Mouse (Mus musculus): ENCODE results near the gene Med18. TPM values are rescaled to one million over a fixed set of nuclear protein-coding genes. Genes with fewer than 3 reads are reported as not detected.
"Not testable (repeated sequence)": the region's sequence is repeated elsewhere in the genome, so short reads cannot be mapped to it uniquely, and the experiment has no call there.

The Med18 gene
- total RNA-seq, 2 experiments from 2014 or later: 8.8 to 10.1 TPM

DNA sequence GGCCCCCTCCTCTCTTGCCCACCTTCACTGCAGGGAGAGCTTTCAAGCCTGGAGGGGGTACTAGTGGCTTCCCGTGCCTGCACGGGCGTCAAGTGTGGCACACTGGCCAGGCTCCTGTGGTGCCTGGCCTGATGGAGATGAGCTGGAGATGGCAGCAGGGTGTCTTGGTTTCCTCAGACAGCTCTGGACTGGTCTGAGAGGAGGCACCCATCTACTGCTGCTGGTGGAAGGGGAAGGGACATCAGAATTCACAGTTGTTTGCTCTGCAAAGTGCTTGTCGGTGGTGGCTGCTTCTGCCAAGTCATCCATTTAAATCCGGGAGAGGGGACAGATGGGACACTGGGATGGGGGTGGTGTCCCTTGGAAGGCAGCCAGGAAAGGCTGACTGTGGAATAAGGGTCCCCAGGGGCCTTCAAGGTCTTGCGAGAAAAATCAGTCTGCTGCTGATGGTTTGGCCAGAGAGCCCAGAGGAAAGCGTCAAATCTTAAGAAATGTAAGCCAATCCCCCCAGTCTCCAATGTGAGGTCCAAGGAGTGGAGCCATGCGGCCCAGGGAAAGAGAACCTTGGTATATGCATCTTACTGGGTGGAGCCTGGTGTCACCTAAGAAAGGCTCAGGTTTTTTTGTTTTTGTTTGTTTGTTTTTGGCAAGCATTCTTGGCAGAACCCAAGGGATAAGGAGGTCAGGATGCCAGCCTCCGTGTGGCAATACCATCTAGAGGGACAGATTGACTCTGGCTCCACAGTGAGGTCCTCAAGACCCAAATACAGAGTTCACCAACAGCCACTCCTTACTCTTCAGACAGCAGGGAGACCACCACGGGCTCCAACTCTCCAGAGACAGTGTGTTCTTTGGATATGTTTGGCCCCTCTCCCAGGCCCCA lies 28.7 kb upstream of the Med18 start:
- no peak for TF ChIP-seq CTCF (IDR thresholded peaks at IDR 0.05)
- intact Hi-C loops (cut with DNase I): no loop called here
- Histone ChIP-seq H3K27ac (no peak overlapping the region), H3K4me3 (no peak overlapping the region)
- DNase-seq (ENCODE audit: extremely low spot score in 1 of 2, low spot score in 2 of 2): no peak

DNA sequence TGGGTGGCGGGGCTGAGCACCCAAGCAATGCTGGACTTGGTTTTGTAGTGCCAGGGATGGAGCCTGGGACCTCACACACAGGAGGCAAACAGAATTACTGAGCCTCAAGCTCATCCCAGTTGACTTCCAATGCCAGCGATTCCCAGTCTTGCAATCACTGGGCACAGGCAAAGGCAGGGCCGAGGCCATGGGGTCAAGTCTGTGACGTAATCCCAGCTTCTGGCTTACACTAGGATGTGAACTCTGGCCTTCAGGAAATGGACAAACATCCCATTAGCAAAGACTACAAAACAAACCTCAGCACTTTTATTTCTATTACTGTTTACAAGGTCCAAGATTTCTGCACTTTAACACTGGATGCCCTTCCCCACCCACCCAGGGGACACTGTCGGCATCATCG lies 28.0 kb upstream of the Med18 start:
- Histone ChIP-seq H3K27ac (no peak overlapping the region), H3K4me3 (no peak overlapping the region)
- no peak for TF ChIP-seq CTCF (IDR thresholded peaks at IDR 0.05)
- intact Hi-C loops (cut with DNase I): no loop called here
- DNase-seq (ENCODE audit: extremely low spot score in 1 of 2, low spot score in 2 of 2): no peak

DNA sequence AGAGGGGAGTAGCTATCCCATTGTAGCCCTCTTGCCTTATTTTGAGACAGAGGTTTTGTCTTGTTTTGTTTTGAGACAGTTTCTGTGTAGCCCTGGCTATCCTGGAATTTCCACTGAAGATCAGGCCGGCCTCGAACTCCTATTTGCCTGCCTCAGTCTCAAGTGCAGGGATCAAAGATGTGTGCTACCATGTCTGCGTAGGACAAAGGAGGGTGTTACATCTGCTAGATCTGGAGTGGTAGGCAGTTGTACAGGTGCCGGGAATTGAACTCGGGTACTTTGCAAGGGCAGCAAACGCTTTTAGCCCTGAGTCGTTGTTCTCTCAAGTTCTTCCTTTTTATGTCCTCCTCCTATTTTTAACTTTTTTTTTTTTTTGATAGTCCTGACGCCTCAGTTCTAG lies 27.3 kb upstream of the Med18 start:
- Histone ChIP-seq H3K4me3 (no peak overlapping the region), H3K27ac (no peak overlapping the region)
- no peak for TF ChIP-seq CTCF (IDR thresholded peaks at IDR 0.05)
- no peak for DNase-seq (ENCODE audit: extremely low spot score in 1 of 2, low spot score in 2 of 2)
- intact Hi-C loops (cut with DNase I): no loop called here

DNA sequence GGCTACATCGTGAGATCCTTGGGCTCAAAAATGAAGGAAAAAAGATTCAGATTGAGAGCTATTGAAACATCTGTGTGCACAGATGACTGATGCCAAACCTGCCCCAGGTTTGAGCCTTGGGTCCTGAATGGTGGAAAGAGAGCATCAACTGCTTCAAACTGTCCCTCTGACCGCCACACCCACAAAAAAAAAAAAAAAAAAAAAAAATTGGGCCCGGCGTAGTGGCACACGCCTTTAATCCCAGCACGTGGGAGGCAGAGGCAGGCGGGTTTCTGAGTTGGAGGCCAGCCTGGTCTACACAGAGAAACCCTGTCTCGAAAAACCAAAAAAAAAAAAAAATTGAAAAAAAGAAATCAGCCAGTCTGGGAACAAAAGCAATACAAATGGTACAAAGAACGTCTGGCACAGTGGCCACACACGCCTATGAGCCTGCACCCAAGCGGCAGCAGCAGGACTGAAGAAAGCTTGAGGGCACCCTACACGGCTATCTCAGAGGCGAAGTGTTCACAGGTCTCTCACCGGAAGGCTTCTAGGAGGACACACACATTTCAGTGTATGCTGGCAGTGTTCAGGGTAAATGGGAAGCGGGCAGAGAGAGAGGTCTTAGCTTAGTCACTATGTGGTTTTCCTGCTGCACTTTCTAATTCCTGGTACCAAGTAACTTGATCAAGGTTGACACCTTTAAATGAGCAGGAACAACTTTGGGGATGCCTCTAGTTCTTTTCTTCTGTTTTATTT lies 26.7 kb upstream of the Med18 start:
- no peak for TF ChIP-seq CTCF (IDR thresholded peaks at IDR 0.05)
- Histone ChIP-seq H3K27ac (no peak overlapping the region), H3K4me3 (no peak overlapping the region)
- no peak for DNase-seq (ENCODE audit: extremely low spot score in 1 of 2, low spot score in 2 of 2)
- intact Hi-C loops (cut with DNase I): no loop called here

DNA sequence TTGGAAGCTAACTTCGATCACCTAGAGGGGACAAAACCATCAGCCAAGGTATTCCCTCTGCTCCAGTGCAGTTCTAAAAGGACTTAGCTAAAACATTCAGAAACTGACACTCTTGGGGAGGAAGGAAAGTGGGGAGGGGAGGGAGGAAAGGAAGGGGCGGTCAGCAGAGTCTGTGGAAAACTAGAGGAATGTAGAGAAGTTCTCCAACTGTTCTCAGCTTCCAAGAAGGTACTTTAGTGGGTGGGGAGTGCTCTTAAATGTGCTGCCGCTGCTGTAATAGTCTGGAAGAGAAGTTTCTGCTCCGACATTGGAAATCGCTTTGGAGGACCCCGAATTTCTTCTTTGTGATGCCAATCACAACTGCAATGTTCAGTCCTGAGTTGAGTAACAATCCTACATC lies 25.3 kb upstream of the Med18 start:
- no peak for TF ChIP-seq CTCF (IDR thresholded peaks at IDR 0.05)
- Histone ChIP-seq H3K27ac (no peak overlapping the region), H3K4me3 (no peak overlapping the region)
- intact Hi-C loops (cut with DNase I): no loop called here
- no peak for DNase-seq (ENCODE audit: extremely low spot score in 1 of 2, low spot score in 2 of 2)

DNA sequence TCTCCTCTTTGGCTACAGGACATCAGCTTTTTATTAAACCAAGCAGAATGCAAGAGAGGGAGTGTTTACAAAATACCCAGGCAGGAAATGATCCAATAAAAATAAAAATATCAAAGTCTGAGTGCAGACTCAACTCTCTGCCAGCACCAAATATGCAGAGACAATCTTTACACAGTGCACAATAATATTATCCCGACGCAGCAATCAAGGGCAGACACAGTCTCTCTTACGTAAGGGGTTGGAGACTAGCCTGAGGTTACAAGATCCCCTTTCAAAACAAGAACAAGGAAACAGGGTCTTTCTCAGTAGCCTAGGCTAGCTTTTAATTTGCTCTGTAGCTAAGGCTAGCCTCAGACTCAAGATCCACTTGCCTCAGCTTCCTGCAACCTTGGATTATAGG lies 24.8 kb upstream of the Med18 start:
- no peak overlapping the region for H3K27ac ChIP-seq
- intact Hi-C loops (cut with DNase I): no loop called here
- no peak for TF ChIP-seq CTCF (IDR thresholded peaks at IDR 0.05)
- DNase-seq (ENCODE audit: extremely low spot score in 1 of 2, low spot score in 2 of 2): no peak
- H3K4me3 ChIP-seq: no peak overlapping the region

DNA sequence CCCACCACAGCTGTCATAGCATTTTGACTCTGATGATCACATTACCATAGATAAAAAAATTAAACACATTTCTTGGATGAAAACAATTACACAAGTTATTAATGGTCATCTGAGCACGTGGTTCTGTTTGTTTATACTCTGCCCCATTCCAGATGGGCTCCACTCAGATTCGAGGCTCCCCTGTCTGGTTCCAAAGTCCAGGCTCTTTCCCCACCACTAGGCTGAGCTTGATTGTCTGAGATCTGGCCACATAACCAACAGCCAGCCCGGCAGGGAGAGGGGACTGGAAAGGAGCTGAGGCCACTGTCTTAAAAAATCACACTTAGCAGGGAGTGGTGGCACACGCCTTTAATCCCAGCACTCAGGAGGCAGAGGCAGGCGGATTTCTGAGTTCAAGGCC lies 21.1 kb upstream of the Med18 start:
- no peak for DNase-seq (ENCODE audit: extremely low spot score in 1 of 2, low spot score in 2 of 2)
- Histone ChIP-seq H3K4me3 (no peak overlapping the region), H3K27ac (no peak overlapping the region)
- no peak for TF ChIP-seq CTCF (IDR thresholded peaks at IDR 0.05)
- intact Hi-C loops (cut with DNase I): no loop called here

DNA sequence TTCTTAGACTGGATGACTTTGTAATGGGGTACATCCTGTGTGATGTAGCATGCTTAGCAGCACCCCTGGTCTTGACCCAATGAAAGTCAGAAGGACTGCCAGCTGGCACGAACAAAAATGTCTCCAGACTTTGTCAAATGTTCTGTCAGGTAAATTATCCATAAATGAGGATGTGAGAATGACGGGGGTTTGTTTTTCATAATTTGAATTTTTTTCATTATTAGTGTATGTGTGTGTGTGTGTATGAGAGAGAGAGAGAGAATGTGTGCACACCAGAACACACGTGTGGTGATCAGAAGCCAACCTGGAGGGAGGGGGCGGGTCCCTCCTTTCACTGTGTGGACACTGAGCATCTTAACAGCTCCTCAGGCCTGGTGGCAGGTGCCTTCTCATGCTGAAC lies 20.5 kb upstream of the Med18 start:
- no peak for DNase-seq (ENCODE audit: extremely low spot score in 1 of 2, low spot score in 2 of 2)
- no peak overlapping the region for H3K4me3 ChIP-seq
- no peak overlapping the region for H3K27ac ChIP-seq
- TF ChIP-seq CTCF (IDR thresholded peaks at IDR 0.05): no peak
- intact Hi-C loops (cut with DNase I): no loop called here

DNA sequence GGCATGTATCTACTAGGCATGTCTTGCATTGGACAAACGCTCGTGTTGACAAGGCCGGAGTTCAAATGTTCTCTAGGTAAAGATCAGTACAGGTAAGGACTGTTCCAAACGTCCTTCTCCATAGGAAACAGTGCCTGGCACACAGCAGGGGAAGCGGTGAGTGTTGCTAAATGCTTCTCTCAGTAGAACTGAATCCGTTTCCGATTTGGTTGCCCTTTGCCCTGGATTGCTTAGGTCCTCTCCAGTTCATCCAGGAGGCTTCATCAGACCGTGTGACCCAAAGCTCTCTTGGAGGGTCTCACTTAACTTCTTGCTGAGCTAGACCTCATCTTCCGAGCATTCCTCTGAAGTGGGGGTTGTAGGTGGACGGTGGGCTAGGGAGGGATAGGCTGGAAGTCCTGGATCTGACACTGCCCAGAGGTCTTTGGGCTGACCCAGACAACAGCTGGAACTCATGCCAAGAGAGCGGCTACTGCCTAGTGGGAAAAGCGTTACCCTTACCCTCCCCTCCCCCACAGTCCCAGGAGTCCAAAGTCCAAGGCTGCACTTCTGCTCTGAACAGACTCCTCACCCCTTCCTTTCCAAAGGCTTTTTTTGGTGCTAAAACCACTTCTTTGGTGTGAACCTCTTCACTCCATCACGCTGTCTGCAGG lies 19.4 kb upstream of the Med18 start:
- TF ChIP-seq CTCF (IDR thresholded peaks at IDR 0.05): no peak

DNA sequence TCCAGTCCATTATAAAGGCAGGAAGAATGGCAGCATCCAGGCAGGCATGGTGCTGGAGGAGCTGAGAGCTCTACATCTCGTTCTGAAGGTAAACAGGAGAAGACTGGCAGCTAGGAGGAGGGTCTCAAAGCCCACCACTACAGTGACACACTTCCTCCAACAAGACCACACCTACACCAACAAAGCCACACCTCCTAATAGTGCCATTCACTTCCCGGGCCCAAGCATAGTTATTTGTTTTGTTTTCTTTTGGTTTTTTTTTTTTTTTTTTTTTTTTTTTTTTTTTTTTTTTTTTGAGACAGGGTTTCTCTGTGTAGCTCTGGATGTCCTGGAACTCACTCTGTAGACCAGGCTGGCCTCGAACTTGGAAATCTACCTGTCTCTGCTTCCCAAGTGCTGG lies 18.4 kb upstream of the Med18 start:
- H3K27ac ChIP-seq; H3K4me3 ChIP-seq; intact Hi-C loops (cut with DNase I); DNase-seq (ENCODE audit: extremely low spot score in 1 of 2, low spot score in 2 of 2): not testable (repeated sequence)

More for the DNA sequence above, 19.4 kb upstream of the Med18 start:
- intact Hi-C loops (cut with DNase I): no loop called here
- Histone ChIP-seq H3K27ac (no peak overlapping the region), H3K4me3 (no peak overlapping the region)
- DNase-seq (ENCODE audit: extremely low spot score in 1 of 2, low spot score in 2 of 2): no peak

DNA sequence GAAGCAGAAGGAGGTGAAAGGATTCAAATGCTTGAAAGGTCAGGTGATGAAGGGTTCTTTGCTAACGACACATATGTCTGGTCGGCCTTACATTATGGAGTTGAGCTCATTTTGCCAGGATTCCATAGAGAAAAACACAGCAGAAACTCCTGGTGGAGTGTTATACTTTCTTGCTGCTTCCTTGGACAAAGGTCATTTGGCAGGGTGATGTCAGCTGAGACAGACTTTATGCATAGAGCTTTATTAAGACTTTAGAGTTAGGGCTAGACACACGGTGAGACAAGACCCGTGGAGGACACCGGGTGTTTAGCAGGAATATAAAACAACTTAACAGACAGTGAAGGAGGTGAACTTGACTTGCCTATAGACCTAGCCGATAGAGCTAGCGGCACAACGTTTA lies 14.1 kb upstream of the Med18 start:
- DNase-seq (ENCODE audit: extremely low spot score in 1 of 2, low spot score in 2 of 2): no peak
- TF ChIP-seq CTCF (IDR thresholded peaks at IDR 0.05): no peak
- no peak overlapping the region for H3K27ac ChIP-seq
- H3K4me3 ChIP-seq: no peak overlapping the region
- intact Hi-C loops (cut with DNase I): no loop called here
